Mouse (Mus musculus) skeletal muscle tissue, adult 2 months (tissue): Measurements from ENCODE around the gene Olfr159.

Source experiments
- DNase-seq: peaks from one replicate; pipeline ENCODE4 v3.0.0-alpha.2; 2012; ENCODE audit warnings: low read depth, low spot score

Gene Olfr159

GRCm38 (mm10) chr4:43729794-43730550, 40.8 kb downstream of the Olfr159 start, which contains the start of gene Spaar:
Gene Spaar, plus strand, starts transcription at chr4:43730034.
- peak; percentile 52 for DNase-seq

- DNase-seq: no peak
Observed at GRCm38 (mm10) chr4:43729126-43729525, 41.7 kb downstream of the Olfr159 start.

- peak; percentile 90 for DNase-seq
Observed at GRCm38 (mm10) chr4:43728576-43728954, 42.2 kb downstream of the Olfr159 start.

GRCm38 (mm10) chr4:43727718-43728575, 42.9 kb downstream of the Olfr159 start:
- DNase-seq: no peak

- peak; percentile 92 for DNase-seq
Observed at GRCm38 (mm10) chr4:43726995-43727394, 43.8 kb downstream of the Olfr159 start, which contains the start of gene Hrct1. Gene Hrct1, plus strand, starts transcription at chr4:43727188.

- no peak for DNase-seq
Observed at GRCm38 (mm10) chr4:43726228-43726993, 44.4 kb downstream of the Olfr159 start.

GRCm38 (mm10) chr4:43724764-43725163, 46.0 kb downstream of the Olfr159 start:
- DNase-seq: no peak

GRCm38 (mm10) chr4:43722191-43722590, 48.6 kb downstream of the Olfr159 start:
- DNase-seq: no peak

- no peak for DNase-seq
Observed at GRCm38 (mm10) chr4:43720491-43721228, 50.1 kb downstream of the Olfr159 start.
